Mouse (Mus musculus): ENCODE measurements around the gene Ostn. TPM values are rescaled to one million over a fixed set of nuclear protein-coding genes. Genes with fewer than 3 reads are reported as not detected.
A peak's percentile ranks its signal among the peaks of the same experiment; 100 is the strongest.

The Ostn gene
- polyA plus RNA-seq, 1 experiment from 2014 or later: not detected

DNA sequence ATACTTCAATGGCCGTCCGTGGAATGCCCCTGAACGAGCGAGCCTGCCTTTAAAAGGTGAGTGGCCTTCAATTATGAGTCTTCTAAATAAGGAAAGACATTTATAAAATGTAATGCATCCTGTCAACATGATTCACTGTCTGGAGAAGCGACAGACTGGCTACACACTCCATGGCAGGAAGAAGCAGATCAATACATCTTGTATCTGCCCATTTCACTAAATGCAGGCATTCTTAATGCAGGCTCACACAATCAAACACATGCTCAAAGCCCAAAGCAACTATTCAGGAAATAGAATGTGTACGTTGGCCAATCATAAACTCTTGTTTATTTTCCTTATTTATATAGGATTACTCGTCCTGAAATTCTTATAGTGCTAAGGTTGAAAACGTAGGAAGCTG, 62.9 kb downstream of the Ostn start, which contains the start of gene Uts2b:
TSS of gene Uts2b (minus strand) at position 49 of the 400 bp plus-strand sequence.
- H3K36me3 ChIP-seq (ENCODE audit: control insufficient read depth, insufficient read depth): no peaks in the 10 kb centered on the region
- H3K9ac ChIP-seq (ENCODE audit: low read depth, low read length): no peak within 1 kb of the TSS
- H3K9me3 ChIP-seq (ENCODE audit: control insufficient read depth): no peaks in the 10 kb centered on the region
- no peak for TF ChIP-seq CTCF (IDR thresholded peaks at IDR 0.05; ENCODE audit: low read depth)
- H3K27ac ChIP-seq (ENCODE audit: low read depth, low read length): no peak within 1 kb of the TSS
- H3K27me3 ChIP-seq (replicated peaks; ENCODE audit: control insufficient read depth, insufficient read depth, low read length): no peaks in the 10 kb centered on the region
- H3K4me1 ChIP-seq (replicated peaks; ENCODE audit: control insufficient read depth, insufficient read depth, low read length): no peaks in the 10 kb centered on the region
- H3K4me3 ChIP-seq (ENCODE audit: low read depth, low read length): no peak within 1 kb of the TSS
- 65% methylated on average over 8 of the region's 8 CpGs for WGBS
- ATAC-seq: no peak
- no peak within 1 kb of the TSS for H3K4me2 ChIP-seq (replicated peaks; ENCODE audit: low read depth)

DNA sequence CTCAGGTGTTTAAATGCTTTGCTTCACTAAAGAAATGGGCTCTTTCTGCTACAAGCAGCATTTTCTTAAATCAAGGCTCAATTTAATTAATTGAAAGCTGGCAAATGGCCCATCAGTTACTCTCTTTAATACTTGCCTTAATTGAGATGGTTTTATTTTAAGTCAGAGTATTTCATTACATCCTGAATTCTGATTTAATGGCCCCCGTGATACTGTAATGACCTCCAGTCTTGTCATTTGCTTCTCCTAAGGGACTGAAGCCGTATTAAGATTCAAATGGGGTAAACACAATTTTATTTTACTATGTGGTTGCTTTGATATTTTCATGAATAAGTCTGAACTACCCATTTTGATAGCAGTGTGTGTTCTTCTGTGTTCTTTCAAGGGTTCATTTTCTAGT, 63.4 kb downstream of the Ostn start:
- Histone ChIP-seq H3K9ac (ENCODE audit: low read depth, low read length) (no peak overlapping the region), H3K27me3 (replicated peaks; ENCODE audit: control insufficient read depth, insufficient read depth, low read length) (no peaks in the 10 kb centered on the region), H3K9me3 (ENCODE audit: control insufficient read depth) (no peaks in the 10 kb centered on the region), H3K4me2 (replicated peaks; ENCODE audit: low read depth) (no peak overlapping the region), H3K4me3 (ENCODE audit: low read depth, low read length) (no peak overlapping the region), H3K4me1 (replicated peaks; ENCODE audit: control insufficient read depth, insufficient read depth, low read length) (0 out of 2 replicates have a peak, but pooled peaks cover 3% of the 10 kb centered on the region), H3K27ac (ENCODE audit: low read depth, low read length) (no peak overlapping the region), H3K36me3 (ENCODE audit: control insufficient read depth, insufficient read depth) (no peaks in the 10 kb centered on the region)
- ATAC-seq: no peak
- 92% methylated on average over 2 of the region's 2 CpGs for WGBS
- no peak for TF ChIP-seq CTCF (IDR thresholded peaks at IDR 0.05; ENCODE audit: low read depth)

DNA sequence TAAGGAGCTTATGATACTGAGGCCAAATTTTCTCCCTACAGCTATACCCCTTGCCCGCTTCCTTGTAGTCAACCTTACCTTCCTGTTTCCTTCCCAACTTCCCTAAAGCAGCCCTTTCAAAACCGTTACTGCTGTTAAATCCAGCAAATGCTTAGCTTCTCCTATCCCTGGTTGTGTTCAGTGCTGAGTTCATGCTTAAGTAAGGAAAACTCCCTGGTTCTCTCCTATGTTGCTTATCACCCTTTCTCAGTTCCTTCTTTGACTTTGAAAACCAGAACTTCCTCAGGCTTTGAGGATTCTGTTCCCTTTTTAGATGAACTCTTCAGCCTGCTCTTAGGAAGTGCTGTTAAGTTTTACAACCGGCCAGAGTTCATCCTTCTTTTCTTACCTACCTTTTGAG, 66.8 kb downstream of the Ostn start:
- Histone ChIP-seq H3K36me3 (ENCODE audit: control insufficient read depth, insufficient read depth) (no peaks in the 10 kb centered on the region), H3K27ac (ENCODE audit: low read depth, low read length) (no peak overlapping the region), H3K4me2 (replicated peaks; ENCODE audit: low read depth) (no peak overlapping the region), H3K9me3 (ENCODE audit: control insufficient read depth) (no peaks in the 10 kb centered on the region), H3K4me3 (ENCODE audit: low read depth, low read length) (no peak overlapping the region), H3K4me1 (replicated peaks; ENCODE audit: control insufficient read depth, insufficient read depth, low read length) (0 out of 2 replicates have a peak, but pooled peaks cover 3% of the 10 kb centered on the region), H3K27me3 (replicated peaks; ENCODE audit: control insufficient read depth, insufficient read depth, low read length) (no peaks in the 10 kb centered on the region), H3K9ac (ENCODE audit: low read depth, low read length) (no peak overlapping the region)
- no peak for ATAC-seq
- WGBS: 38% methylated on average over 3 of the region's 3 CpGs
- no peak for TF ChIP-seq CTCF (IDR thresholded peaks at IDR 0.05; ENCODE audit: low read depth)

DNA sequence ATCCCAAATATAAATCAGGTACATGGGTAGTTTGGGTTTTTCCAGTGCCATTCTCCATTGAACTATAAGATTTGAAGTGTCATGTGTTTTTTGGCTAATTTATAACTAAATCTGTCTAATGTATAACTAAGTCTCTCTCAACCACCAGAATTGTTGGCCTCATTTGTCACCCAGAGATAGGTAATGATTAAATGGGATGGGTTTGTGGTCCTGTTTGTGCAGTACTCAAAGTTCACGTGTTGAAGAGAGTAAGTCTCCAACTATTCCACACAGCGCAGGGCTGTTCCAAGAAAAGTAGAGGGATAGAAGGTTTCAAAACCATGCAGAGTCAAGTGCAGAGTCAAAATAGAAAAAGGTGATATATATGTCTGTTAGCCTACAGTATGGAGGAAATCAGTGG, 68.0 kb downstream of the Ostn start:
- WGBS: 52% methylated on average over 2 of the region's 2 CpGs

DNA sequence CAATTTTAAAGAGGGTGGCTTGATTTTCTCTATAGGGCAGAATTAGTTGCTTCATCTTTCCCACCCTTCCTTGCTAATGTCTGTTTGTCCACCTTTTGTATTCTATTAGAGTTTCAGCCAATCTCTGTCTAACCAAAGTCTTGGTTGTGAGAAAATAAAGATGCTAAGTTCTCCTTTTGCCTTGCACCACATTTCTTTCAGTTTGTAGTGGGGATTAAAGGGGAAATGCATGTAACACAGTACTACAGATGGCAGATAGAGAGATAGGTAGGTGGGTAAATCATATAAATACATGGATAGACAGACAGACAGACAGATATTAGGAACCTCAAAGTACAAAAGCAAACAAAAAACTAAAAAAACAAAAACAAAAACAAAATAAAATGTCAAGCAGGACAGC, 69.3 kb downstream of the Ostn start:
- Histone ChIP-seq H3K27me3 (replicated peaks; ENCODE audit: control insufficient read depth, insufficient read depth, low read length) (no peaks in the 10 kb centered on the region), H3K9me3 (ENCODE audit: control insufficient read depth) (no peaks in the 10 kb centered on the region), H3K4me3 (ENCODE audit: low read depth, low read length) (no peak overlapping the region), H3K9ac (ENCODE audit: low read depth, low read length) (no peak overlapping the region), H3K4me1 (replicated peaks; ENCODE audit: control insufficient read depth, insufficient read depth, low read length) (0 out of 2 replicates have a peak, but pooled peaks cover 3% of the 10 kb centered on the region), H3K36me3 (ENCODE audit: control insufficient read depth, insufficient read depth) (no peaks in the 10 kb centered on the region), H3K27ac (ENCODE audit: low read depth, low read length) (no peak overlapping the region), H3K4me2 (replicated peaks; ENCODE audit: low read depth) (no peak overlapping the region)
- no peak for TF ChIP-seq CTCF (IDR thresholded peaks at IDR 0.05; ENCODE audit: low read depth)
- no peak for ATAC-seq

More for the DNA sequence above, 68.0 kb downstream of the Ostn start:
- no peak overlapping the region for H3K4me3 ChIP-seq (ENCODE audit: low read depth, low read length)
- no peak overlapping the region for H3K27ac ChIP-seq (ENCODE audit: low read depth, low read length)
- no peaks in the 10 kb centered on the region for H3K9me3 ChIP-seq (ENCODE audit: control insufficient read depth)
- H3K9ac ChIP-seq (ENCODE audit: low read depth, low read length): no peak overlapping the region
- H3K36me3 ChIP-seq (ENCODE audit: control insufficient read depth, insufficient read depth): no peaks in the 10 kb centered on the region
- peak overlapping the region; percentile 7; the same call in 1 of the 2 replicates for H3K4me2 ChIP-seq (replicated peaks; ENCODE audit: low read depth)
- ATAC-seq: peak; percentile 69; the same call in 1 of the 2 replicates
- TF ChIP-seq CTCF (IDR thresholded peaks at IDR 0.05; ENCODE audit: low read depth): no peak
- 0 out of 2 replicates have a peak, but pooled peaks cover 3% of the 10 kb centered on the region for H3K4me1 ChIP-seq (replicated peaks; ENCODE audit: control insufficient read depth, insufficient read depth, low read length)
- no peaks in the 10 kb centered on the region for H3K27me3 ChIP-seq (replicated peaks; ENCODE audit: control insufficient read depth, insufficient read depth, low read length)

DNA sequence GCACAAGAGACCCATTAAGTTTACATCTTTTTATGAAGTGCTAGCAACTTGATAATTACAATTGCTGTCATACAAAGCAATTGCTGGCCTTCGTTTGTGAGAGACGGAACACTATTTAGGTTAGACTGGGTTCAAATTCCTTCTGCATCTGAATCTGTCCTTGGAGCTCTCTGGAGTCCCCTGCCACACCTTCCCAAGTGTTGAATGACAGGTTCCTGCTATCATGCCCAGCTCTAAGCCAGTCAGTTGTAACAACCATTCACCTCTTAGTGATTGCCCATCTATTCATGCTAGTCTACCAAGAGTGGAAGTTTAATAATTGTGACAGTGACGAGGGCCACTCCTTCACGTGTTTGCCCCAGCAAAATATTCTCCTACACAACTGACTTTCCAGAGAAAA, 74.9 kb downstream of the Ostn start:
- H3K4me3 ChIP-seq (ENCODE audit: low read depth, low read length): no peak overlapping the region
- 40% methylated on average over 4 of the region's 4 CpGs for WGBS
- no peak for ATAC-seq

More for the DNA sequence above, 74.9 kb downstream of the Ostn start:
- H3K4me1 ChIP-seq (replicated peaks; ENCODE audit: control insufficient read depth, insufficient read depth, low read length): 0 out of 2 replicates have a peak, but pooled peaks cover 4% of the 10 kb centered on the region
- no peaks in the 10 kb centered on the region for H3K9me3 ChIP-seq (ENCODE audit: control insufficient read depth)
- H3K9ac ChIP-seq (ENCODE audit: low read depth, low read length): no peak overlapping the region
- no peak for TF ChIP-seq CTCF (IDR thresholded peaks at IDR 0.05; ENCODE audit: low read depth)
- no peaks in the 10 kb centered on the region for H3K36me3 ChIP-seq (ENCODE audit: control insufficient read depth, insufficient read depth)
- H3K27ac ChIP-seq (ENCODE audit: low read depth, low read length): no peak overlapping the region
- H3K4me2 ChIP-seq (replicated peaks; ENCODE audit: low read depth): no peak overlapping the region
- H3K27me3 ChIP-seq (replicated peaks; ENCODE audit: control insufficient read depth, insufficient read depth, low read length): no peaks in the 10 kb centered on the region
